ENCODE assay signal across 9 mouse cellular contexts in genomic region chr14:54423406-54423805, GRCm38 (mm10). TPM values are rescaled to one million over a fixed set of nuclear protein-coding genes. Genes with fewer than 3 reads are reported as not detected.
DNase-seq lines count a peak whose midpoint lies in the region; ATAC-seq and TF ChIP-seq lines count a peak whose summit lies in the region.
"Had no signal": no experiment of that assay in that cellular context is flagged by ENCODE, and none has a peak within 500 bp of the region (broad histone marks: within the 10 kb centered on the region; RNA-seq: fewer than 3 reads in every experiment).

No protein-coding gene starts in this region.

- peak; percentile 60 for DNase-seq in A20 (ENCODE audit: low read depth, low spot score)
- no peak for DNase-seq in liver, embryonic 14.5 days (ENCODE audit: low read depth in 3 of 3, low spot score in 3 of 3)
- no peak for DNase-seq in cerebellum, adult 9-10 months
- no peak for DNase-seq in heart, postnatal 36 days
- DNase-seq: liver, embryonic 13.5 days had no signal

- H3K4me2 ChIP-seq in intestine, postnatal 0 days (replicated peaks; ENCODE audit: low read depth), result no peak overlapping the region
- H3K4me2 ChIP-seq in intestine, embryonic 15.5 days (replicated peaks), result no peak overlapping the region
- H3K4me2 ChIP-seq in liver, embryonic 14.5 days (ENCODE audit: low read depth), result no peak overlapping the region
- H3K4me2 ChIP-seq: heart, embryonic 15.5 days; liver, embryonic 13.5 days had no signal

- no peak overlapping the region for H3K27ac ChIP-seq in intestine, postnatal 0 days (ENCODE audit: low read depth, low read length)
- H3K27ac ChIP-seq in intestine, embryonic 15.5 days, result no peak overlapping the region
- H3K27ac ChIP-seq in ES-Bruce4 (ENCODE audit: insufficient read depth, low read length), result no peak overlapping the region
- no peak overlapping the region for H3K27ac ChIP-seq in liver, embryonic 14.5 days
- H3K27ac ChIP-seq: heart, embryonic 15.5 days had no signal

- peak; percentile 80 for TF ChIP-seq CTCF in intestine, postnatal 0 days (IDR thresholded peaks at IDR 0.05; ENCODE audit: low read depth)
- peak; percentile 57 for TF ChIP-seq CTCF in ES-Bruce4 (IDR thresholded peaks at IDR 0.05; ENCODE audit: low read depth, low read length)
- peak; percentile 86 for TF ChIP-seq CTCF in liver, embryonic 14.5 days (IDR thresholded peaks at IDR 0.05; ENCODE audit: low read depth)

- intact Hi-C loops in heart, postnatal 36 days (cut with DNase I), result loop anchor here (1.0 kb wide), 1 partner anchor 26 kb away; no protein-coding TSS in a partner anchor

- no peaks in the 10 kb centered on the region for H3K36me3 ChIP-seq in intestine, postnatal 0 days (ENCODE audit: control insufficient read depth, insufficient read depth)
- no peaks in the 10 kb centered on the region; the same call in 1 of the 2 replicates for H3K36me3 ChIP-seq in intestine, embryonic 15.5 days
- no peaks in the 10 kb centered on the region for H3K36me3 ChIP-seq in ES-Bruce4 (ENCODE audit: control insufficient read depth, insufficient read depth, low read length, poor library complexity, severe bottlenecking)
- H3K36me3 ChIP-seq in liver, embryonic 14.5 days (replicated peaks; ENCODE audit: control insufficient read depth, insufficient read depth, low read depth), result no peaks in the 10 kb centered on the region
- H3K36me3 ChIP-seq: heart, embryonic 15.5 days had no signal

- no peaks in the 10 kb centered on the region for H3K27me3 ChIP-seq in intestine, postnatal 0 days (replicated peaks; ENCODE audit: control insufficient read depth, insufficient read depth, low read length)
- H3K27me3 ChIP-seq in intestine, embryonic 15.5 days (replicated peaks), result no peaks in the 10 kb centered on the region
- no peaks in the 10 kb centered on the region for H3K27me3 ChIP-seq in ES-Bruce4 (ENCODE audit: control insufficient read depth, insufficient read depth, low read length, poor library complexity, severe bottlenecking)
- no peaks in the 10 kb centered on the region for H3K27me3 ChIP-seq in liver, embryonic 14.5 days (ENCODE audit: control insufficient read depth, insufficient read depth, low read length)
- H3K27me3 ChIP-seq: heart, embryonic 15.5 days; liver, embryonic 13.5 days had no signal

- TF ChIP-seq POLR2A in ES-Bruce4 (IDR thresholded peaks at IDR 0.05; ENCODE audit: insufficient read depth, low read length), result no peak

- TF ChIP-seq EP300 in ES-Bruce4 (IDR thresholded peaks at IDR 0.05; ENCODE audit: insufficient read depth, low read depth, low read length), result no peak
- no peak for TF ChIP-seq EP300 in liver, embryonic 14.5 days (IDR thresholded peaks at IDR 0.05; ENCODE audit: low read depth)

- no peaks in the 10 kb centered on the region for H3K4me1 ChIP-seq in intestine, postnatal 0 days (replicated peaks; ENCODE audit: control insufficient read depth, insufficient read depth, low read length)
- H3K4me1 ChIP-seq in intestine, embryonic 15.5 days (replicated peaks), result peaks cover 3% of the 10 kb centered on the region; the same call in 1 of the 2 replicates
- no peaks in the 10 kb centered on the region for H3K4me1 ChIP-seq in ES-Bruce4 (ENCODE audit: control insufficient read depth, insufficient read depth, low read length)
- peaks cover 27 to 33% of the 10 kb centered on the region in 2 experiments for H3K4me1 ChIP-seq in liver, embryonic 14.5 days (replicated peaks; ENCODE audit: control insufficient read depth in 2 of 2, insufficient read depth in 2 of 2, low read length in 1 of 2)

- H3K9ac ChIP-seq in intestine, postnatal 0 days (ENCODE audit: low read depth, low read length), result no peak overlapping the region
- no peak overlapping the region for H3K9ac ChIP-seq in intestine, embryonic 15.5 days
- no peak overlapping the region for H3K9ac ChIP-seq in ES-Bruce4 (ENCODE audit: low read depth, poor library complexity, severe bottlenecking)
- H3K9ac ChIP-seq in liver, embryonic 14.5 days (replicated peaks), result no peak overlapping the region
- H3K9ac ChIP-seq: heart, embryonic 15.5 days had no signal

- 69% methylated on average over 5 of the region's 5 CpGs for WGBS in intestine, postnatal 0 days
- WGBS in intestine, embryonic 15.5 days, result 71% methylated on average over 5 of the region's 5 CpGs
- WGBS in liver, embryonic 14.5 days (ENCODE audit: insufficient replicate concordance), result 34% methylated on average over 5 of the region's 5 CpGs

- no peak for ATAC-seq in intestine, postnatal 0 days
- ATAC-seq in intestine, embryonic 15.5 days, result no peak
- ATAC-seq in liver, embryonic 14.5 days (ENCODE audit: insufficient read depth), result no peak

- no peaks in the 10 kb centered on the region for H3K9me3 ChIP-seq in intestine, postnatal 0 days (ENCODE audit: control insufficient read depth)
- no peaks in the 10 kb centered on the region for H3K9me3 ChIP-seq in intestine, embryonic 15.5 days
- H3K9me3 ChIP-seq in ES-Bruce4 (replicated peaks; ENCODE audit: control insufficient read depth, insufficient read depth, low read length, poor library complexity, severe bottlenecking), result no peaks in the 10 kb centered on the region
- no peaks in the 10 kb centered on the region for H3K9me3 ChIP-seq in liver, embryonic 14.5 days (ENCODE audit: control insufficient read depth, low read length)
- H3K9me3 ChIP-seq: heart, embryonic 15.5 days; liver, embryonic 13.5 days had no signal

- no peak overlapping the region for H3K4me3 ChIP-seq in intestine, postnatal 0 days (ENCODE audit: low read depth, low read length)
- no peak overlapping the region for H3K4me3 ChIP-seq in intestine, embryonic 15.5 days (replicated peaks)
- H3K4me3 ChIP-seq in ES-Bruce4 (ENCODE audit: low read depth, low read length), result no peak overlapping the region
- no peak overlapping the region for H3K4me3 ChIP-seq in liver, embryonic 14.5 days (ENCODE audit: insufficient read depth in 1 of 2, low read depth in 2 of 2, low read length in 2 of 2)
- H3K4me3 ChIP-seq: heart, embryonic 15.5 days; liver, embryonic 13.5 days had no signal

RNA-seq across cellular contexts. Expression of gene Mrpl52, which starts 3.3 kb away (rescaled TPM):
- 300 and 317 TPM in 2 replicates for polyA plus RNA-seq in intestine, postnatal 0 days (2015; fragmentation: Nextera tagmentation; extraction: Ambion mirVana)
- polyA plus RNA-seq in intestine, embryonic 15.5 days (2015; fragmentation: Nextera tagmentation; extraction: Ambion mirVana), result 270 and 308 TPM in 2 replicates
- polyA plus RNA-seq in ES-Bruce4 (2011; ENCODE audit: insufficient read depth, insufficient read length, low read depth, missing spikeins), result 114 and 115 TPM in 2 replicates
- polyA plus RNA-seq in liver, embryonic 14.5 days (2012; rRNA removed), result 107 and 177 TPM in 2 replicates
- polyA plus RNA-seq in liver, embryonic 14.5 days (2014; fragmentation: Nextera tagmentation; extraction: Ambion mirVana), result 218 and 228 TPM in 2 replicates
- 100 to 1,000 TPM; 118 to 126 TPM for total RNA-seq in heart, postnatal 36 days (2021)

RNA-seq across cellular contexts. Expression of gene Slc7a7, which starts 5.8 kb away (rescaled TPM):
- 188 TPM in 2 replicates for polyA plus RNA-seq in intestine, postnatal 0 days (2015; fragmentation: Nextera tagmentation; extraction: Ambion mirVana)
- polyA plus RNA-seq in intestine, embryonic 15.5 days (2015; fragmentation: Nextera tagmentation; extraction: Ambion mirVana), result 51.0 and 56.3 TPM in 2 replicates
- 46.6 and 47.7 TPM in 2 replicates for polyA plus RNA-seq in ES-Bruce4 (2011; ENCODE audit: insufficient read depth, insufficient read length, low read depth, missing spikeins)
- 7.8 and 8.7 TPM in 2 replicates for polyA plus RNA-seq in liver, embryonic 14.5 days (2012; rRNA removed)
- polyA plus RNA-seq in liver, embryonic 14.5 days (2014; fragmentation: Nextera tagmentation; extraction: Ambion mirVana), result 4.9 and 6.2 TPM in 2 replicates
- total RNA-seq in heart, postnatal 36 days (2021), result 1 to 10 TPM; 4.1 to 6.1 TPM

RNA-seq across cellular contexts. Expression of gene Mmp14, which starts 8.0 kb away (rescaled TPM):
- polyA plus RNA-seq in intestine, postnatal 0 days (2015; fragmentation: Nextera tagmentation; extraction: Ambion mirVana), result 49.4 and 53.7 TPM in 2 replicates
- polyA plus RNA-seq in intestine, embryonic 15.5 days (2015; fragmentation: Nextera tagmentation; extraction: Ambion mirVana), result 110 and 112 TPM in 2 replicates
- 50.4 and 60.7 TPM in 2 replicates for polyA plus RNA-seq in ES-Bruce4 (2011; ENCODE audit: insufficient read depth, insufficient read length, low read depth, missing spikeins)
- 17.7 and 19.0 TPM in 2 replicates for polyA plus RNA-seq in liver, embryonic 14.5 days (2012; rRNA removed)
- polyA plus RNA-seq in liver, embryonic 14.5 days (2014; fragmentation: Nextera tagmentation; extraction: Ambion mirVana), result 14.4 and 15.5 TPM in 2 replicates
- 10 to 100 TPM; 12.6 to 19.1 TPM for total RNA-seq in heart, postnatal 36 days (2021)

RNA-seq across cellular contexts. Expression of gene Lrp10, which starts 40.5 kb away (rescaled TPM):
- 105 and 108 TPM in 2 replicates for polyA plus RNA-seq in intestine, postnatal 0 days (2015; fragmentation: Nextera tagmentation; extraction: Ambion mirVana)
- polyA plus RNA-seq in intestine, embryonic 15.5 days (2015; fragmentation: Nextera tagmentation; extraction: Ambion mirVana), result 57.2 and 60.6 TPM in 2 replicates
- polyA plus RNA-seq in ES-Bruce4 (2011; ENCODE audit: insufficient read depth, insufficient read length, low read depth, missing spikeins), result 22.9 and 25.8 TPM in 2 replicates
- 12.8 and 12.9 TPM in 2 replicates for polyA plus RNA-seq in liver, embryonic 14.5 days (2012; rRNA removed)
- polyA plus RNA-seq in liver, embryonic 14.5 days (2014; fragmentation: Nextera tagmentation; extraction: Ambion mirVana), result 11.1 and 17.2 TPM in 2 replicates
- 10 to 100 TPM; 55.5 to 57.6 TPM for total RNA-seq in heart, postnatal 36 days (2021)

RNA-seq across cellular contexts. Expression of gene Rem2, which starts 52.5 kb away (rescaled TPM):
- polyA plus RNA-seq in intestine, postnatal 0 days (2015; fragmentation: Nextera tagmentation; extraction: Ambion mirVana), result 0.78 and 0.89 TPM in 2 replicates
- polyA plus RNA-seq in intestine, embryonic 15.5 days (2015; fragmentation: Nextera tagmentation; extraction: Ambion mirVana), result 1.6 and 1.9 TPM in 2 replicates
- polyA plus RNA-seq in ES-Bruce4 (2011; ENCODE audit: insufficient read depth, insufficient read length, low read depth, missing spikeins), result 2.6 and 4.0 TPM in 2 replicates
- 0.09 and 0.12 TPM in 2 replicates for polyA plus RNA-seq in liver, embryonic 14.5 days (2012; rRNA removed)
- 0.05 TPM in 1 of 2 replicates, not detected in the other for polyA plus RNA-seq in liver, embryonic 14.5 days (2014; fragmentation: Nextera tagmentation; extraction: Ambion mirVana)
- not detected for total RNA-seq in heart, postnatal 36 days (2021)
